26 mouse cellular contexts compared by ENCODE assay signal in the genomic region with DNA sequence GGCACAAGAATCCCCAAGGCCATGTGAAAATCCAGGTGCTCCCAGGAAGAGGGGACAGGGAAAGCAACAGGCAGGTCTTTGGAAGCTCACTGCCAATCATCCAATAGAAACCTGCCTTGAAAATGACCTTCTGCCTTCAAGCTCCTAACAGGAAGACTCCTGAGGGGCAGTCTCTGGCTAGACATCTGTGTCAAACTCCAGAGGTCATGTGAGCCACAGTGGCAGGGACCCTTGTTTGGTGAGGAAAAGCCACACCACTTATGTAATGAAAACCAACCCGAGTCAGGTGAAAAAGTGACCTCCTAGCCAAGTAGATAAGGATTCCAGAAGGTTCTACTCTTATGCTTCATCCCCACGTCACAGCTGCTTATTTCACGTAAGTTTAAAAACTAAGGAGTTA.
"Had no signal": no experiment of that assay in that cellular context is flagged by ENCODE, and none has a peak within 500 bp of the region (broad histone marks: within the 10 kb centered on the region; RNA-seq: fewer than 3 reads in every experiment).

No protein-coding gene starts in this region.

- H3K4me3 ChIP-seq: gastrocnemius, adult 2 months; heart, adult 2 months; heart, embryonic 10.5 days; heart, embryonic 13.5 days; heart, embryonic 15.5 days; hindbrain, embryonic 10.5 days; hindbrain, embryonic 12.5 days; intestine, embryonic 15.5 days; layer of hippocampus, adult 2 months; left cerebral cortex, adult 2 months; limb, embryonic 10.5 days; limb, embryonic 12.5 days had no signal

- DNase-seq: gastrocnemius, adult 2 months; gastrocnemius, postnatal 10 days; gastrocnemius, postnatal 25 days; heart, adult 2 months; heart, postnatal 14 days; heart, postnatal 4 days; kidney, adult 18-20 months; kidney, adult 8-10 months; kidney, postnatal 10 days; kidney, postnatal 4 days; liver had no signal

- H3K4me1 ChIP-seq: hindbrain, embryonic 12.5 days; limb, embryonic 10.5 days had no signal

- H3K27me3 ChIP-seq: heart, embryonic 13.5 days; heart, embryonic 15.5 days; hindbrain, embryonic 12.5 days; intestine, embryonic 15.5 days; limb, embryonic 12.5 days had no signal

- H3K9ac ChIP-seq: heart, embryonic 13.5 days; heart, embryonic 15.5 days; hindbrain, embryonic 12.5 days; hindbrain, embryonic 14.5 days; intestine, embryonic 15.5 days; limb, embryonic 12.5 days had no signal

- H3K27ac ChIP-seq: gastrocnemius, adult 2 months; heart, adult 2 months; heart, embryonic 10.5 days; heart, embryonic 13.5 days; heart, embryonic 15.5 days; hindbrain, embryonic 10.5 days; hindbrain, embryonic 12.5 days; hindbrain, embryonic 14.5 days; intestine, embryonic 15.5 days; layer of hippocampus, adult 2 months; left cerebral cortex, adult 2 months; limb, embryonic 10.5 days; limb, embryonic 12.5 days had no signal

- ATAC-seq: forebrain, embryonic 16.5 days; hindbrain, embryonic 16.5 days; inflammation-experienced regulatory T-cells, adult 6 months; intestine, embryonic 15.5 days; intestine, postnatal 0 days had no signal

- H3K4me2 ChIP-seq: heart, embryonic 13.5 days; heart, embryonic 15.5 days; hindbrain, embryonic 12.5 days; hindbrain, embryonic 14.5 days; intestine, embryonic 15.5 days; limb, embryonic 12.5 days had no signal

- H3K9me3 ChIP-seq: heart, embryonic 10.5 days; heart, embryonic 13.5 days; heart, embryonic 15.5 days; hindbrain, embryonic 10.5 days; hindbrain, embryonic 12.5 days; intestine, embryonic 15.5 days; limb, embryonic 10.5 days; limb, embryonic 12.5 days had no signal
